Mouse (Mus musculus): ENCODE data around the gene Exosc2. TPM values are rescaled to one million over a fixed set of nuclear protein-coding genes. Genes with fewer than 3 reads are reported as not detected.

Exosc2 gene
- polyA plus RNA-seq (2016; fragmentation: Nextera tagmentation; extraction: Ambion mirVana) = 113 and 131 TPM in 2 replicates

GRCm38 (mm10) chr2:31670551-31671035, at the start of gene Exosc2:
Gene Exosc2, plus strand, starts transcription at chr2:31670715.
- Histone ChIP-seq H3K9me3 (replicated peaks) (no peaks in the 10 kb centered on the region), H3K4me3 (peak within 1 kb of the TSS; percentile 82), H3K4me1 (peaks cover 17% of the 10 kb centered on the region), H3K27ac (peak within 1 kb of the TSS; percentile 90), H3K36me3 (peaks cover 37% of the 10 kb centered on the region), H3K27me3 (ENCODE audit: low read depth, poor library complexity, severe bottlenecking) (no peaks in the 10 kb centered on the region)
- WGBS = under 1% methylated on average over 27 of the region's 27 CpGs
- DNase-seq (ENCODE audit: low spot score) = peak; percentile 88

GRCm38 (mm10) chr2:31633531-31633930, 37.0 kb upstream of the Exosc2 start:
- 72% methylated on average over 3 of the region's 3 CpGs for WGBS
- no peak overlapping the region for H3K27ac ChIP-seq
- peaks cover 83% of the 10 kb centered on the region for H3K27me3 ChIP-seq (ENCODE audit: low read depth, poor library complexity, severe bottlenecking)
- no peak for DNase-seq (ENCODE audit: low spot score)
- H3K4me3 ChIP-seq = no peak overlapping the region
- no peaks in the 10 kb centered on the region for H3K9me3 ChIP-seq (replicated peaks)
- peaks cover 30% of the 10 kb centered on the region for H3K4me1 ChIP-seq
- H3K36me3 ChIP-seq = no peaks in the 10 kb centered on the region

GRCm38 (mm10) chr2:31635281-31636137, 35.0 kb upstream of the Exosc2 start:
- Histone ChIP-seq H3K36me3 (no peaks in the 10 kb centered on the region), H3K27ac (no peak overlapping the region), H3K27me3 (ENCODE audit: low read depth, poor library complexity, severe bottlenecking) (peaks cover 100% of the 10 kb centered on the region), H3K4me3 (peak overlapping the region; percentile 35), H3K9me3 (replicated peaks) (no peaks in the 10 kb centered on the region), H3K4me1 (peaks cover 47% of the 10 kb centered on the region)
- DNase-seq (ENCODE audit: low spot score) = peak; percentile 53
- under 1% methylated on average over 52 of the region's 52 CpGs for WGBS

GRCm38 (mm10) chr2:31636138-31636741, 34.3 kb upstream of the Exosc2 start:
- Histone ChIP-seq H3K4me3 (peak overlapping the region; percentile 35), H3K4me1 (peaks cover 51% of the 10 kb centered on the region), H3K27me3 (ENCODE audit: low read depth, poor library complexity, severe bottlenecking) (peaks cover 100% of the 10 kb centered on the region), H3K36me3 (no peaks in the 10 kb centered on the region), H3K27ac (no peak overlapping the region), H3K9me3 (replicated peaks) (no peaks in the 10 kb centered on the region)
- WGBS = 1% methylated on average over 48 of the region's 48 CpGs
- DNase-seq (ENCODE audit: low spot score) = peak; percentile 70

GRCm38 (mm10) chr2:31636742-31637141, 33.8 kb upstream of the Exosc2 start:
- Histone ChIP-seq H3K4me3 (peak overlapping the region; percentile 35), H3K4me1 (peaks cover 52% of the 10 kb centered on the region), H3K36me3 (no peaks in the 10 kb centered on the region), H3K27ac (no peak overlapping the region), H3K27me3 (ENCODE audit: low read depth, poor library complexity, severe bottlenecking) (peaks cover 100% of the 10 kb centered on the region), H3K9me3 (replicated peaks) (no peaks in the 10 kb centered on the region)
- no peak for DNase-seq (ENCODE audit: low spot score)
- under 1% methylated on average over 35 of the region's 35 CpGs for WGBS

- Histone ChIP-seq H3K4me1 (peaks cover 52% of the 10 kb centered on the region), H3K4me3 (0 out of 2 replicates have a peak overlapping the region, but pooled peaks have one; percentile 16), H3K36me3 (no peaks in the 10 kb centered on the region), H3K27ac (no peak overlapping the region), H3K27me3 (ENCODE audit: low read depth, poor library complexity, severe bottlenecking) (peaks cover 100% of the 10 kb centered on the region), H3K9me3 (replicated peaks) (no peaks in the 10 kb centered on the region)
- WGBS = 1% methylated on average over 12 of the region's 12 CpGs
- DNase-seq (ENCODE audit: low spot score) = peak; percentile 45
Measured at GRCm38 (mm10) chr2:31637311-31637710, 33.2 kb upstream of the Exosc2 start.

- Histone ChIP-seq H3K36me3 (no peaks in the 10 kb centered on the region), H3K27ac (no peak overlapping the region), H3K4me1 (peaks cover 52% of the 10 kb centered on the region), H3K27me3 (ENCODE audit: low read depth, poor library complexity, severe bottlenecking) (peaks cover 100% of the 10 kb centered on the region), H3K9me3 (replicated peaks) (no peaks in the 10 kb centered on the region), H3K4me3 (0 out of 2 replicates have a peak overlapping the region, but pooled peaks have one; percentile 16)
- under 1% methylated on average over 22 of the region's 22 CpGs for WGBS
- peak; percentile 76 for DNase-seq (ENCODE audit: low spot score)
Measured at GRCm38 (mm10) chr2:31637807-31638206, 32.7 kb upstream of the Exosc2 start.

GRCm38 (mm10) chr2:31638581-31639465, 31.7 kb upstream of the Exosc2 start:
- H3K4me3 ChIP-seq = peak overlapping the region; percentile 18; the same call in 1 of the 2 replicates
- no peak overlapping the region for H3K27ac ChIP-seq
- 2% methylated on average over 32 of the region's 34 CpGs for WGBS
- H3K4me1 ChIP-seq = peaks cover 52% of the 10 kb centered on the region
- no peaks in the 10 kb centered on the region for H3K9me3 ChIP-seq (replicated peaks)
- peaks cover 100% of the 10 kb centered on the region for H3K27me3 ChIP-seq (ENCODE audit: low read depth, poor library complexity, severe bottlenecking)
- H3K36me3 ChIP-seq = no peaks in the 10 kb centered on the region
- peak; percentile 59 for DNase-seq (ENCODE audit: low spot score)

- no peak overlapping the region for H3K27ac ChIP-seq
- H3K4me1 ChIP-seq = peaks cover 52% of the 10 kb centered on the region
- WGBS = 0% methylated on average over 13 of the region's 13 CpGs
- no peaks in the 10 kb centered on the region for H3K9me3 ChIP-seq (replicated peaks)
- no peaks in the 10 kb centered on the region for H3K36me3 ChIP-seq
- peak; percentile 57 for DNase-seq (ENCODE audit: low spot score)
- peak overlapping the region; percentile 18; the same call in 1 of the 2 replicates for H3K4me3 ChIP-seq
- peaks cover 100% of the 10 kb centered on the region for H3K27me3 ChIP-seq (ENCODE audit: low read depth, poor library complexity, severe bottlenecking)
Measured at GRCm38 (mm10) chr2:31639466-31639760, 31.1 kb upstream of the Exosc2 start.

GRCm38 (mm10) chr2:31639901-31640608, 30.5 kb upstream of the Exosc2 start, which contains the start of gene Prdm12:
Gene Prdm12, plus strand, starts transcription at chr2:31640037.
- Histone ChIP-seq H3K9me3 (replicated peaks) (no peaks in the 10 kb centered on the region), H3K27ac (no peak within 1 kb of the TSS), H3K36me3 (no peaks in the 10 kb centered on the region), H3K27me3 (ENCODE audit: low read depth, poor library complexity, severe bottlenecking) (peaks cover 100% of the 10 kb centered on the region), H3K4me1 (peaks cover 51% of the 10 kb centered on the region), H3K4me3 (peak within 1 kb of the TSS; percentile 18)
- peak; percentile 52 for DNase-seq (ENCODE audit: low spot score)
- whole genome bisulfite sequencing = 2% methylated on average over 41 of the region's 41 CpGs

GRCm38 (mm10) chr2:31640609-31641507, 29.7 kb upstream of the Exosc2 start:
- WGBS = under 1% methylated on average over 48 of the region's 48 CpGs
- no peak overlapping the region for H3K27ac ChIP-seq
- H3K27me3 ChIP-seq (ENCODE audit: low read depth, poor library complexity, severe bottlenecking) = peaks cover 100% of the 10 kb centered on the region
- DNase-seq (ENCODE audit: low spot score) = peak; percentile 47
- H3K9me3 ChIP-seq (replicated peaks) = no peaks in the 10 kb centered on the region
- H3K36me3 ChIP-seq = no peaks in the 10 kb centered on the region
- H3K4me1 ChIP-seq = peaks cover 43% of the 10 kb centered on the region
- H3K4me3 ChIP-seq = no peak overlapping the region
